Mouse (Mus musculus) urinary bladder, postnatal 36 days (tissue): ENCODE measurements at regions not wholly inside any gene's neighbourhood (a gene's known extent, or its start where the extent isn't known, plus 50 kb on each side); places are given as distances from the start of the nearest gene placed in this dataset.

Experiments
- DNase-seq, 2 experiments: peaks; one replicate each; pipeline ENCODE4 v3.0.0; 2022; ENCODE audit warnings: low spot score in 2 of 2, mixed read lengths in 1 of 2

- no peak for DNase-seq
These were observed 92.3 kb upstream of the Lgalsl start for GRCm38 (mm10) chr11:20923115-20923514.

- no peak for DNase-seq
These were observed 98.6 kb upstream of the Lgalsl start for GRCm38 (mm10) chr11:20929426-20929825.

GRCm38 (mm10) chr11:20930045-20930444 is 99.2 kb upstream of the Lgalsl start:
- no peak for DNase-seq

- no peak for DNase-seq
These were observed 99.7 kb upstream of the Lgalsl start for GRCm38 (mm10) chr11:20930573-20930972.

- DNase-seq: no peak
These were observed 103.6 kb upstream of the Lgalsl start for GRCm38 (mm10) chr11:20934191-20935062.

GRCm38 (mm10) chr11:20935063-20935370 is 104.2 kb upstream of the Lgalsl start:
- no peak for DNase-seq

GRCm38 (mm10) chr11:20935910-20936309 is 105.1 kb upstream of the Lgalsl start:
- DNase-seq: no peak

GRCm38 (mm10) chr11:20936996-20937395 is 106.1 kb upstream of the Lgalsl start:
- no peak for DNase-seq

- DNase-seq: peak; percentile 56 to 61
These were observed 107.1 kb upstream of the Lgalsl start for GRCm38 (mm10) chr11:20937942-20938341.

GRCm38 (mm10) chr11:20939644-20940043 is 108.8 kb upstream of the Lgalsl start:
- DNase-seq: no peak

- DNase-seq: no peak
These were observed 110.7 kb upstream of the Lgalsl start for GRCm38 (mm10) chr11:20941546-20941945.

GRCm38 (mm10) chr11:20955561-20955960 is 124.7 kb upstream of the Lgalsl start:
- peak in 1 of 2 experiments; percentile 19 for DNase-seq

- no peak for DNase-seq
These were observed 126.9 kb upstream of the Lgalsl start for GRCm38 (mm10) chr11:20957766-20958165.

- no peak for DNase-seq
These were observed 127.4 kb upstream of the Lgalsl start for GRCm38 (mm10) chr11:20958233-20958632.

- DNase-seq: no peak
These were observed 129.2 kb upstream of the Lgalsl start for GRCm38 (mm10) chr11:20960066-20960465.

- no peak for DNase-seq
These were observed 129.9 kb upstream of the Lgalsl start for GRCm38 (mm10) chr11:20960750-20961149.

- DNase-seq: no peak
These were observed 129.5 kb upstream of the Peli1 start for GRCm38 (mm10) chr11:20961626-20962025.

GRCm38 (mm10) chr11:20965575-20966239 is 125.4 kb upstream of the Peli1 start:
- DNase-seq: no peak

- DNase-seq: no peak
These were observed 123.6 kb upstream of the Peli1 start for GRCm38 (mm10) chr11:20967321-20967984.

- no peak for DNase-seq
These were observed 122.8 kb upstream of the Peli1 start for GRCm38 (mm10) chr11:20968341-20968740.

- DNase-seq: no peak
These were observed 118.0 kb upstream of the Peli1 start for GRCm38 (mm10) chr11:20973141-20973540.

GRCm38 (mm10) chr11:20981588-20981987 is 109.5 kb upstream of the Peli1 start:
- DNase-seq: no peak

- no peak for DNase-seq
These were observed 109.1 kb upstream of the Peli1 start for GRCm38 (mm10) chr11:20982010-20982409.
